Mouse (Mus musculus): ENCODE data around the gene Gltp. TPM values are rescaled to one million over a fixed set of nuclear protein-coding genes. Genes with fewer than 3 reads are reported as not detected.

Gene Gltp
- 68.2 and 75.9 TPM in 2 replicates for total RNA-seq (2017)

DNA sequence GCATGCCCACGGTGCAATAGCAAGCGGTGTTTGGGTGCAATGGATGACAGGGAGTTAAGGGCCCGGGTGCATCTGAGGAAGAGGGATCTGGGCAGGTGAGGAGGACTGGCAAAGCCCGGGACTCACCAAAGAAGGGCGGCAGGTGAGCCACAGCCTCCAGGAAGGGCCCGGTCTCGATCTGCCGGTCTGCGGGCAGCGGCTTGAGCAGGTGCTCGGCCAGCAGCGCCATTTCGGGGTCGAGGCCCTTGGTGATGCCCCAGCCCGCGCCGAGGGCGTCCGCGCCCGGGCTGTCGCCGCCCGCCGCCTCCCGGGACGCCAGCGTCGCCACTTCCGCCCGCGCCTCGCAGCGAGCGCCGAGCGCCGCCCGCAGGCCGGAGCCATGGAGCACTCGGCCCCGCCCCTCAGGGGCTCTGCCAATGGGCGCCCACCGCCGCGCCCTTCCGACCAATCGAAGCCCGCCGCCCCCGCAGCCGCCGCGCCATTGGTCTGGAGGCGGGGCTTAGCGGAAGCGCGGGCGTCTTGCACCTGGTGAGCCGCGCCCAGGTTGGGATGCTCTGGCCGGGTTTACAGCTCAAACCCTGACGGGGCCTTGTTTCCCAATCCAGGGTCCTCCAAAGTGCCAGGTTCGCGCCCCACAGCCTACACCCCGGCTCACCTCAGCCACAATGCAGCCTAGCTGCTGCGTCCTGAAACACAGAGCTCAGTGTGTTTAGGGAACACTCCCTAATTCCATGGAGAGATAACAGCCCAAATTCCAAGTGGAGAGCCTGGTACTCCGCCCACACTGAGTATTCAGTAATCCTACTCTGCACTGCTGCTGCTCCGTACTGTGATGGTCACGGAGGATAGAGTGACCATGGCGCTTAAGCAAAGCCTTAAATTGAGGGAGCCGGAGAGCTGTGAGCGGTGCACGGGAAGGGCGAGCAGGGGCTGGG lies at the start of gene Gltp:
Gene Gltp (minus strand): TSS at position 352 of the 935 bp plus-strand sequence.
- peak; percentile 88 to 93 for ATAC-seq (replicated peaks in 1 of 2; ENCODE audit: insufficient read depth in 1 of 2, low FRiP score in 2 of 2, low TSS enrichment in 1 of 2, low read depth in 1 of 2, poor library complexity in 2 of 2, severe bottlenecking in 2 of 2)

GRCm38 (mm10) chr5:114738707-114739241 lies 48.0 kb upstream of the Gltp start:
- ATAC-seq (replicated peaks in 1 of 2; ENCODE audit: insufficient read depth in 1 of 2, low FRiP score in 2 of 2, low TSS enrichment in 1 of 2, low read depth in 1 of 2, poor library complexity in 2 of 2, severe bottlenecking in 2 of 2): no peak

GRCm38 (mm10) chr5:114737090-114737887 lies 46.5 kb upstream of the Gltp start:
- no peak for ATAC-seq (replicated peaks in 1 of 2; ENCODE audit: insufficient read depth in 1 of 2, low FRiP score in 2 of 2, low TSS enrichment in 1 of 2, low read depth in 1 of 2, poor library complexity in 2 of 2, severe bottlenecking in 2 of 2)

DNA sequence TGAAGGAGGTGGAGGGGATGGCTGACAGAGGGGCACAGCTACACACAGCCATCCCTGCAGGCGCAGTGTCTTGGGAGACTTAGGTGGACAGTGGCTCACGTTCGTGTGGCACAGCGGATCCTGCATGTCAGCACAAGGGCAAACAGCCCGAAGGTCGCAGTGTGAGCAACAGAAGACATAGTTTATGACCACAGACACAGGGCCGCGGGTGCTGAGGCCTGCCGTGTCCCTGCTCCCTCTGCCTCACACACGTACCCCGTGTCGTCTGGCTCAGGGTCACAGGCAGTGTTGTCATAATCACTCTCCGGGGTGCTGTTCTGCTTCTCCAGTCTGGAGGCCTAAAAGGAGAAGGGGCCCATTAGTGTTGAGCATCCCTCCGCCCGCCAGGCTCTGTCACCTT lies 42.8 kb upstream of the Gltp start:
- no peak for ATAC-seq (replicated peaks in 1 of 2; ENCODE audit: insufficient read depth in 1 of 2, low FRiP score in 2 of 2, low TSS enrichment in 1 of 2, low read depth in 1 of 2, poor library complexity in 2 of 2, severe bottlenecking in 2 of 2)

- ATAC-seq (replicated peaks in 1 of 2; ENCODE audit: insufficient read depth in 1 of 2, low FRiP score in 2 of 2, low TSS enrichment in 1 of 2, low read depth in 1 of 2, poor library complexity in 2 of 2, severe bottlenecking in 2 of 2): no peak
Observed at GRCm38 (mm10) chr5:114731969-114732368, 41.2 kb upstream of the Gltp start.

DNA sequence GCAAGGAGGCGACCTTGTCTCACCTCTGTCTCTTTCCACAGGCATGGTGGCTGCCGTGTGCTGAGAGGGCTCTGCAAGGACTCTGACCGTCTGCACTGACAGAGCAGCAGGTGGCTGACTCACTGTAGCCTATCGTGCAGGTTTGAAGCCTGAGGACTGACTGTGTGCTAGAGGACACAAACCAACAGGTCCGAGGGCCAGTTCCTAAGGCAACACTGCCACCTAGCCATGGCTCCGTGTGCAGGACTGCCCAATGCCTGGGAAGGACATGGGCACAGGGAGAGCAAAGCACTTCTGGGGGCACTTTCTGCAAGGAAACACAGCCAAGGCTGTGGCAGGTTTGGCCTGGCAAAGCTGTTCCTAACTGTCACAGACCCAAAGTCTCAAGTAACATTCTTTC lies 40.7 kb upstream of the Gltp start:
- ATAC-seq (replicated peaks in 1 of 2; ENCODE audit: insufficient read depth in 1 of 2, low FRiP score in 2 of 2, low TSS enrichment in 1 of 2, low read depth in 1 of 2, poor library complexity in 2 of 2, severe bottlenecking in 2 of 2): no peak

DNA sequence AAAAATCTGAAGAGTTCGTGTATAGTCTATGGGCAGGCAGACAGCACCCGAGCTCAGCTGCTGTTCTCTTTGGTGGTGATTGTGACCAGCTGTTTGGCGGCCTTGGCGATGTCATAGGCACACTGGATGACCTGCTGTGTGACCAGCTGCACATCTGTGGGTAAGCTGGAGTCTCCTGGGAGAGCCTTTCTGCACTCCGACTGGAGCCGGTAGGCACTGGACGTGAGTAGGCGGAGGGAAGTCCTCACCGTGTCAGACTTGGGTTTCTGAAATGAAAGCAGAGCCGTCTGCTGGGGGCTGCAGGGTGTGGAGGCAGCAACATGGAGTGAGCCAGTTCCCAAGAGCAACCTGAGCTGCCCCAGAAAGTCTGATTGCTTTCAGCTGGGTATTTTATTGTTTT lies 39.3 kb upstream of the Gltp start:
- ATAC-seq (replicated peaks in 1 of 2; ENCODE audit: insufficient read depth in 1 of 2, low FRiP score in 2 of 2, low TSS enrichment in 1 of 2, low read depth in 1 of 2, poor library complexity in 2 of 2, severe bottlenecking in 2 of 2): no peak

DNA sequence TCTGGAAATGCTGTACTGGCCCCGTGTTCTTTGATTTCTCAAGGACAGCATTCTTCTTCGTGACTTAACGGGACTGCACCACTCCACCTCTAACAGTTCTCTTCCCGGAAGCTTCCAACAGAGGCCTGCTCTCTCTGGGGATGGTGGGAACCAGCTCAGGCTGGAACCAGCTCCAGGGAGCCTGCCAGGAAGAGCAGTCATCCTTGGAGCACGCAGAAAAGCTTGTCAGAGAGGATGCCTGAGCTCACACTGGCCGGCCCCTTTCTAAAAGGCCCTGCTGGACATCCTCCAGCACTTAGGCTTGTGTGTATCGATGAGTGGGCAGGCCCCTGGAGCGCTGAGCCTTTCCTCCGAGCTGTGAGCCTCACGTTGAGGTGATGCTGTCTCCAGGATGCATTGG lies 37.4 kb upstream of the Gltp start:
- no peak for ATAC-seq (replicated peaks in 1 of 2; ENCODE audit: insufficient read depth in 1 of 2, low FRiP score in 2 of 2, low TSS enrichment in 1 of 2, low read depth in 1 of 2, poor library complexity in 2 of 2, severe bottlenecking in 2 of 2)

GRCm38 (mm10) chr5:114722846-114723245 lies 32.1 kb upstream of the Gltp start:
- ATAC-seq (replicated peaks in 1 of 2; ENCODE audit: insufficient read depth in 1 of 2, low FRiP score in 2 of 2, low TSS enrichment in 1 of 2, low read depth in 1 of 2, poor library complexity in 2 of 2, severe bottlenecking in 2 of 2): no peak

DNA sequence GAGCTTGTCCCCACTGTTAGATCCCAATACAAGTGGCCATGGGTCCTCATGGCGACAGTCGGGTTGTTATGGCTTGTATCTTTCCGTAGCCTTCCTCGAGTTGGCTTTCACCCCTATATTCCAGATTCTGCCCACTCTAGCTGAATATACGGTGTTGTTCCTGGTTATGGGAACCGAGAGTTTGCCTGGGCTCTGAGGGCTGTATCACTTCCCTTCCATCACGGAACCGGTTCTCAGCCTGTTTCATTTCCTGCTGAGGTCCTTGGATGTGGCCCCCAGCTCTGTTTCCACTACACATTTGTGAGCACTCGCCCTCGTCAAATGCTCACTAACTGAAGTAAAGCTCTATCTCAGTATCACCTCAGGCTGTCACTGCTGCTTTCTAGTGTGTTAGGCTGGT lies 31.2 kb upstream of the Gltp start:
- no peak for ATAC-seq (replicated peaks in 1 of 2; ENCODE audit: insufficient read depth in 1 of 2, low FRiP score in 2 of 2, low TSS enrichment in 1 of 2, low read depth in 1 of 2, poor library complexity in 2 of 2, severe bottlenecking in 2 of 2)

GRCm38 (mm10) chr5:114720784-114721183 lies 30.0 kb upstream of the Gltp start:
- no peak for ATAC-seq (replicated peaks in 1 of 2; ENCODE audit: insufficient read depth in 1 of 2, low FRiP score in 2 of 2, low TSS enrichment in 1 of 2, low read depth in 1 of 2, poor library complexity in 2 of 2, severe bottlenecking in 2 of 2)

GRCm38 (mm10) chr5:114719928-114720270 lies 29.1 kb upstream of the Gltp start:
- no peak for ATAC-seq (replicated peaks in 1 of 2; ENCODE audit: insufficient read depth in 1 of 2, low FRiP score in 2 of 2, low TSS enrichment in 1 of 2, low read depth in 1 of 2, poor library complexity in 2 of 2, severe bottlenecking in 2 of 2)

DNA sequence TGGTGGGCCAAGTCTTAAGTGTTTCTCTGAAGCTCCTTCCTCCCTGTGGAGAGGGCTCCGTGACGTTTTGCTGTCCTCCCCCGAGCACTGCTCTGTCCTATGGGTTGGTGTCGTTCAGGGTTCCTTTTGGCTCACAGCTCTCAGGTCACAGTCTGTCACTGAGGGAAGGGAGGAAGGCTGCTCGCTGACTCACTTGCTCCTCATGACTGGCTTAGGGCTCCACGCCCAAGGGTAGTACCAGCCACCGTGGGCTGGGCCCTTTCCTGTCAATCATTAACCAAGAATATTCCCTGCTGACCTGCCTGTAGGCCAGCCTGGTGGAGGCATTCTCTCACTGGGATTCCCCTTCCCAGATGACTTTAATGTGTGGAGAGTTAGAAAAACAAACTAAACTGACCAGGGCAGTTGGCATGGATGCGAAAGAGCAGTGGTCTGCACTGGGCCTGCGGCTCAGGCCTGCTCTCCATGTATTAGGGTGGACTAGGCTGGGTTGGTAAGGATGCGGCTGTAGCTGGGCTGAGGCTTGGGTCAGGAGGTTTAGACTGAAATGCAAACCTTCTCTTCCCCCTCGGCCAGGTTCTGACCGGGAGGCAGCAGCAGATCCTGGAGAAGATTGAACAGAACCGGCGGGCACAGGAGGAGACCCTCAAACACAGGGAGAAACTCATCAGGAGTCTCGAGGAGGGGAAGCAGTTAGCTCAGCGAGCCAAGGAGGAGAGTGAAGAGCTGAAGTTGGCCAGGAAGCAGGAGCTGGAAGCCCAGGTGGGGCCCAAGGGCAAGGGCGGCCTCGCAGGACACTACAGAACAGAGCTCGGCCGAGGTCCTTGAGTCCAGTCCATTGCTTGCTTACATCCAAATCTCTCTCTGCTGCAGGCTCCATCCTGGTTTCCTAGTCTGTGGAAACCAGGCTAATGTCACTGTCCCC lies 28.5 kb upstream of the Gltp start:
- no peak for ATAC-seq (replicated peaks in 1 of 2; ENCODE audit: insufficient read depth in 1 of 2, low FRiP score in 2 of 2, low TSS enrichment in 1 of 2, low read depth in 1 of 2, poor library complexity in 2 of 2, severe bottlenecking in 2 of 2)

GRCm38 (mm10) chr5:114718483-114718882 lies 27.7 kb upstream of the Gltp start:
- ATAC-seq (replicated peaks in 1 of 2; ENCODE audit: insufficient read depth in 1 of 2, low FRiP score in 2 of 2, low TSS enrichment in 1 of 2, low read depth in 1 of 2, poor library complexity in 2 of 2, severe bottlenecking in 2 of 2): no peak

DNA sequence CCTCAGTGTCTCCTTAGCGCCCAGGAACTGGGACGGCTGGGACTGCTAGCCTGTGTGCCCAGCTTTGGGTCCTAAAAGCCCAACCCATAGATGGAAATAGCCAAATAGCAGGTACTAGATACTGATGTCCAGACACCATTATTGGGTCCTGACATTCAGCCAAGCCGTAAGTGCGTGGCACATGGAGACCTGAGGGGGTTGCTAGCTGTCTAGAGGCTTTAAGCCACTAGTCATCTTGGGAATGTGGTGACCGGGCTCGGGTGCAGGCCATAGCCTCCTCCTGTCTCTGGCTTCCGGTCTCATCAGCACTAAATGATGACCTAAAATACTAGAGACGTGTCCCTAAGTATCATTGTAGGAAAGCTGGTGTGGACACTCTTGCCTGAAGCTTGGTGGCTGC lies 27.2 kb upstream of the Gltp start:
- ATAC-seq (replicated peaks in 1 of 2; ENCODE audit: insufficient read depth in 1 of 2, low FRiP score in 2 of 2, low TSS enrichment in 1 of 2, low read depth in 1 of 2, poor library complexity in 2 of 2, severe bottlenecking in 2 of 2): no peak

DNA sequence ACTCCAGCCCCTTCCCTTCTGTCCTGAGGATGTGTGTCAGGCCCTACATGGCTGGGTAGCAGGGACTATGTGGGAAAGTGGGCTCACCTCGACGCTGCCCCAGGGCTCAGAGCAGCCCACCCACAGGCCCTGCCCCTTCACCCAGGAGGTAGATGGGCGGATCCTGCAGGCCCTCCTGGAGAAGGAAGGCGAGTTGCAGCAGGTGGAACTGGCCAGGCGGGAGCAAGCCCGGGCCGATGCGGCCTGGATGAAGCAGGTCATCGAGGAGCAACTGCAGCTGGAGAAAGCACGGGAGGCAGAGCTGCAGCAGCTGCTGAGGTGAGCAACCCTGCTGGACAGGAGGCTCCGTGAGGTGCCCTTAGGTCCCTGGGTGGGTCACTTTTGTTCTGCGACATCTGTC lies 26.5 kb upstream of the Gltp start:
- no peak for ATAC-seq (replicated peaks in 1 of 2; ENCODE audit: insufficient read depth in 1 of 2, low FRiP score in 2 of 2, low TSS enrichment in 1 of 2, low read depth in 1 of 2, poor library complexity in 2 of 2, severe bottlenecking in 2 of 2)

DNA sequence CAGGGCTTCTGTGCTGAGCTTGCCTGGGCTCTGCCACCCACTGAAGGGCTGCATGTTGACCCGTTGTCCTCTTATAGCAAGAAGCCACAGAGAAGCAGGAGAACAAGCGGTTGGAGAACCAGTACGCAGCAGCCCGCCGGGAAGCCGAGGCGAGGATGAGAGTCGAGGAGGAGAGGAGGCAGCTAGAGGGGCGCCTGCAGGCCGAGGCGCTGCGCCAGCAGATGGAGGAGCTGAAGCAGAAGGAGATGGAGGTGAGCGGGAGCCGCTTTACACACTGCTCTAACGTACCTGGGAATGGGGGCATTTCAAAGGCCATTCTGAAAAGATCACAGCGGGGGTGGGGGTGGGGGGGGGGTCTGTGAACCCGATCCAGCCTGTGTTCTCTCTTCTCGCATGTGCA lies 23.8 kb upstream of the Gltp start:
- ATAC-seq (replicated peaks in 1 of 2; ENCODE audit: insufficient read depth in 1 of 2, low FRiP score in 2 of 2, low TSS enrichment in 1 of 2, low read depth in 1 of 2, poor library complexity in 2 of 2, severe bottlenecking in 2 of 2): no peak
